ENCODE assay signal across 27 mouse cellular contexts in the genomic region with DNA sequence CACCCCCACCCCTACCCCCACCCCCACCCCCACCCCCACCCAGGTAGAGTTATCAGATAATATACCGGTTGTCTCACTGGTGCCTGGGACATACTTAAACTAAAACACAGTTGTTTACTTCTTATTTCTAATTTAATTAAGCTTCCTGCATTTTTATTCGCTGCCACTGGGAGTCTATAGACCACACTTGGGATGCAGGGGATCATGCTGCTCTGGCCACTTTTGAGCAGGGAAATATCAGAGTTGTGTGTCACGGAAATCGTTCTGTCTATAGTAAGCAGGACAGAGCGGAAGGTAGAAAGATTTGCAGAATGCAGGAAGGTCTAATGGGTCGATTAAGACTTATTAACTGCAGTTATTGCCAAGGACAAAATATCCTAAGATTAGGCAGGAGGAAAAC.
DNase-seq lines count a peak whose midpoint lies in the region; ATAC-seq and TF ChIP-seq lines count a peak whose summit lies in the region.
"Had no signal": no experiment of that assay in that cellular context is flagged by ENCODE, and none has a peak within 500 bp of the region (broad histone marks: within the 10 kb centered on the region; RNA-seq: fewer than 3 reads in every experiment).

No protein-coding gene starts in this region.

- H3K9ac ChIP-seq in forebrain, postnatal 0 days: no peak overlapping the region
- H3K9ac ChIP-seq in forebrain, embryonic 15.5 days (replicated peaks): no peak overlapping the region
- no peak overlapping the region for H3K9ac ChIP-seq in lung, postnatal 0 days (replicated peaks; ENCODE audit: low read depth)
- H3K9ac ChIP-seq in stomach, embryonic 16.5 days (ENCODE audit: low read length): no peak overlapping the region
- H3K9ac ChIP-seq: embryonic facial prominence, embryonic 15.5 days; forebrain, embryonic 12.5 days; heart, embryonic 15.5 days; liver, embryonic 13.5 days; neural tube, embryonic 13.5 days had no signal

- TF ChIP-seq CTCF in forebrain, postnatal 0 days (IDR thresholded peaks at IDR 0.05; ENCODE audit: low read depth): peak; percentile 25; the same call in 1 of the 2 replicates
- TF ChIP-seq CTCF in layer of hippocampus, adult 2 months (conservative IDR thresholded peaks at IDR 0.05): peak; percentile 22; the same call in 1 of the 2 replicates
- TF ChIP-seq CTCF in lung, postnatal 0 days (IDR thresholded peaks at IDR 0.05): peak; percentile 35
- no peak for TF ChIP-seq CTCF in lung, adult 2 months (IDR thresholded peaks at IDR 0.05; ENCODE audit: insufficient read depth, low read length)

- H3K4me3 ChIP-seq in forebrain, postnatal 0 days (ENCODE audit: low read depth, low read length): no peak overlapping the region
- H3K4me3 ChIP-seq in forebrain, embryonic 15.5 days: no peak overlapping the region
- no peak overlapping the region for H3K4me3 ChIP-seq in layer of hippocampus, adult 2 months
- H3K4me3 ChIP-seq in lung, postnatal 0 days (ENCODE audit: low read depth, low read length): no peak overlapping the region
- no peak overlapping the region for H3K4me3 ChIP-seq in lung, adult 2 months (replicated peaks; ENCODE audit: extremely low read depth, low read depth, low read length)
- no peak overlapping the region for H3K4me3 ChIP-seq in stomach, embryonic 16.5 days (replicated peaks; ENCODE audit: low read length)
- H3K4me3 ChIP-seq: embryonic facial prominence, embryonic 10.5 days; embryonic facial prominence, embryonic 15.5 days; forebrain, embryonic 12.5 days; heart, embryonic 10.5 days; heart, embryonic 15.5 days; liver, embryonic 13.5 days; neural tube, embryonic 13.5 days had no signal

- no peak for TF ChIP-seq POLR2A in lung, adult 2 months (IDR thresholded peaks at IDR 0.05; ENCODE audit: borderline replicate concordance, extremely low read depth, low read depth, low read length)

- no peaks in the 10 kb centered on the region for H3K36me3 ChIP-seq in forebrain, postnatal 0 days (ENCODE audit: insufficient read depth)
- H3K36me3 ChIP-seq in forebrain, embryonic 15.5 days: no peaks in the 10 kb centered on the region
- H3K36me3 ChIP-seq in lung, postnatal 0 days (ENCODE audit: insufficient read depth, low read length): no peaks in the 10 kb centered on the region
- no peaks in the 10 kb centered on the region for H3K36me3 ChIP-seq in stomach, embryonic 16.5 days (ENCODE audit: control insufficient read depth, insufficient read depth, low read length)
- H3K36me3 ChIP-seq: embryonic facial prominence, embryonic 10.5 days; embryonic facial prominence, embryonic 15.5 days; forebrain, embryonic 12.5 days; G1E; heart, embryonic 10.5 days; heart, embryonic 15.5 days; liver, embryonic 13.5 days; neural tube, embryonic 13.5 days had no signal

- no peak overlapping the region for H3K27ac ChIP-seq in forebrain, postnatal 0 days (ENCODE audit: low read depth, low read length)
- H3K27ac ChIP-seq in forebrain, embryonic 15.5 days (replicated peaks): no peak overlapping the region
- H3K27ac ChIP-seq in layer of hippocampus, adult 2 months: no peak overlapping the region
- H3K27ac ChIP-seq in lung, postnatal 0 days (ENCODE audit: low read length): peak overlapping the region; percentile 71
- 0 out of 2 replicates have a peak overlapping the region, but pooled peaks have one; percentile 39 for H3K27ac ChIP-seq in stomach, embryonic 16.5 days (ENCODE audit: low read length)
- H3K27ac ChIP-seq: embryonic facial prominence, embryonic 15.5 days; forebrain, embryonic 12.5 days; heart, embryonic 10.5 days; heart, embryonic 15.5 days; liver, embryonic 13.5 days; neural tube, embryonic 13.5 days had no signal

- H3K27me3 ChIP-seq in forebrain, postnatal 0 days (ENCODE audit: insufficient read depth, low read length): no peaks in the 10 kb centered on the region
- H3K27me3 ChIP-seq in forebrain, embryonic 15.5 days: no peaks in the 10 kb centered on the region
- H3K27me3 ChIP-seq in lung, postnatal 0 days (replicated peaks; ENCODE audit: insufficient read depth, low read length): no peaks in the 10 kb centered on the region
- H3K27me3 ChIP-seq in stomach, embryonic 16.5 days (ENCODE audit: control insufficient read depth, insufficient read depth, low read length): no peaks in the 10 kb centered on the region
- H3K27me3 ChIP-seq: embryonic facial prominence, embryonic 15.5 days had no signal

- H3K9me3 ChIP-seq in forebrain, postnatal 0 days (ENCODE audit: low read length): no peaks in the 10 kb centered on the region
- H3K9me3 ChIP-seq in forebrain, embryonic 15.5 days: no peaks in the 10 kb centered on the region
- H3K9me3 ChIP-seq in lung, postnatal 0 days (ENCODE audit: low read length): no peaks in the 10 kb centered on the region
- H3K9me3 ChIP-seq in stomach, embryonic 16.5 days (replicated peaks; ENCODE audit: control insufficient read depth, low read length): no peaks in the 10 kb centered on the region
- H3K9me3 ChIP-seq: embryonic facial prominence, embryonic 10.5 days; embryonic facial prominence, embryonic 15.5 days; forebrain, embryonic 12.5 days; G1E; heart, embryonic 10.5 days; heart, embryonic 15.5 days; liver, embryonic 13.5 days; neural tube, embryonic 13.5 days had no signal

- ATAC-seq in forebrain, postnatal 0 days: no peak
- no peak for ATAC-seq in forebrain, embryonic 15.5 days (replicated peaks)
- peak; percentile 49 for ATAC-seq in lung, postnatal 0 days
- ATAC-seq in stomach, embryonic 16.5 days (ENCODE audit: insufficient read depth, low FRiP score): no peak

- no peak for TF ChIP-seq EP300 in lung, postnatal 0 days (IDR thresholded peaks at IDR 0.05)

- no peak overlapping the region for H3K4me2 ChIP-seq in forebrain, postnatal 0 days (ENCODE audit: low read depth)
- H3K4me2 ChIP-seq in forebrain, embryonic 15.5 days (replicated peaks): no peak overlapping the region
- H3K4me2 ChIP-seq in lung, postnatal 0 days (replicated peaks; ENCODE audit: low read depth, low read length): no peak overlapping the region
- H3K4me2 ChIP-seq in stomach, embryonic 16.5 days (ENCODE audit: low read depth, low read length): no peak overlapping the region
- H3K4me2 ChIP-seq: embryonic facial prominence, embryonic 15.5 days; forebrain, embryonic 12.5 days; heart, embryonic 15.5 days; liver, embryonic 13.5 days; midbrain, embryonic 11.5 days; neural tube, embryonic 13.5 days had no signal

- no peak for DNase-seq in forebrain, postnatal 0 days
- DNase-seq in layer of hippocampus, adult 2 months (ENCODE audit: low spot score in 2 of 2): no peak
- DNase-seq in layer of hippocampus, postnatal 25 days (ENCODE audit: extremely low spot score in 1 of 2, low spot score in 1 of 2): no peak
- DNase-seq in lung, postnatal 0 days (ENCODE audit: low spot score): peak; percentile 55
- no peak for DNase-seq in lung, adult 2 months
- no peak for DNase-seq in left cerebral cortex, adult 8-10 months (ENCODE audit: low spot score in 2 of 2)
- DNase-seq: adrenal gland, adult 8-10 months; cerebellum, adult 2 months; cerebellum, postnatal 14 days; gastrocnemius, postnatal 14 days; heart, adult 11 months; kidney, adult 8-10 months; kidney, postnatal 10 days; layer of hippocampus, adult 9-11 months; liver, embryonic 13.5 days; right cerebral cortex, postnatal 14 days; thymus, postnatal 25 days had no signal

- 78% methylated on average over 6 of the region's 6 CpGs for WGBS in forebrain, postnatal 0 days
- 71% methylated on average over 6 of the region's 6 CpGs for WGBS in forebrain, embryonic 15.5 days
- 40% methylated on average over 6 of the region's 6 CpGs for WGBS in lung, postnatal 0 days
- WGBS in lung, adult 2 months: 61% methylated on average over 6 of the region's 6 CpGs
- 50% methylated on average over 6 of the region's 6 CpGs for WGBS in stomach, embryonic 16.5 days

- no peaks in the 10 kb centered on the region for H3K4me1 ChIP-seq in forebrain, postnatal 0 days (ENCODE audit: insufficient read depth)
- no peaks in the 10 kb centered on the region for H3K4me1 ChIP-seq in forebrain, embryonic 15.5 days
- H3K4me1 ChIP-seq in lung, postnatal 0 days (ENCODE audit: insufficient read depth, low read depth, low read length): no peaks in the 10 kb centered on the region
- no peaks in the 10 kb centered on the region; the same call in 1 of the 2 replicates for H3K4me1 ChIP-seq in lung, adult 2 months (ENCODE audit: control insufficient read depth, insufficient read depth, low read length)
- peaks cover 9% of the 10 kb centered on the region; the same call in 1 of the 2 replicates for H3K4me1 ChIP-seq in stomach, embryonic 16.5 days (ENCODE audit: control insufficient read depth, insufficient read depth, low read length)
- H3K4me1 ChIP-seq: embryonic facial prominence, embryonic 15.5 days; forebrain, embryonic 12.5 days; liver, embryonic 13.5 days; neural tube, embryonic 13.5 days had no signal

Comparison
In these comparisons a context has a peak if more than half of its experiments do, and no peak if none do; other contexts are left out.
1. H3K27ac ChIP-seq: peak in lung, postnatal 0 days (single experiment) and stomach, embryonic 16.5 days (single experiment); none in forebrain, postnatal 0 days (single experiment), forebrain, embryonic 15.5 days (single experiment) and layer of hippocampus, adult 2 months (single experiment).